Mouse (Mus musculus): ENCODE measurements around the gene Ccdc186.
"Not testable (repeated sequence)": the region's sequence is repeated elsewhere in the genome, so short reads cannot be mapped to it uniquely, and the experiment has no call there.

The Ccdc186 gene

GRCm38 (mm10) chr19:56801656-56802351, 20.2 kb downstream of the Ccdc186 start:
- DNase-seq (ENCODE audit: low spot score): no peak

- DNase-seq (ENCODE audit: low spot score): no peak
Observed at GRCm38 (mm10) chr19:56800930-56801655, 20.9 kb downstream of the Ccdc186 start.

- DNase-seq (ENCODE audit: low spot score): no peak
Observed at GRCm38 (mm10) chr19:56800226-56800625, 21.8 kb downstream of the Ccdc186 start.

GRCm38 (mm10) chr19:56797376-56797775, 24.6 kb downstream of the Ccdc186 start:
- no peak for DNase-seq (ENCODE audit: low spot score)

- DNase-seq (ENCODE audit: low spot score): no peak
Observed at GRCm38 (mm10) chr19:56788952-56789351, 33.0 kb downstream of the Ccdc186 start.

GRCm38 (mm10) chr19:56787911-56788310, 34.1 kb downstream of the Ccdc186 start:
- no peak for DNase-seq (ENCODE audit: low spot score)

- DNase-seq (ENCODE audit: low spot score): not testable (repeated sequence)
Observed at GRCm38 (mm10) chr19:56778532-56778931, 43.5 kb downstream of the Ccdc186 start.

- no peak for DNase-seq (ENCODE audit: low spot score)
Observed at GRCm38 (mm10) chr19:56776719-56777382, 45.1 kb downstream of the Ccdc186 start.

- no peak for DNase-seq (ENCODE audit: low spot score)
Observed at GRCm38 (mm10) chr19:56775893-56776718, 45.9 kb downstream of the Ccdc186 start.

- DNase-seq (ENCODE audit: low spot score): no peak
Observed at GRCm38 (mm10) chr19:56774971-56775892, 46.8 kb downstream of the Ccdc186 start.

GRCm38 (mm10) chr19:56774408-56774962, 47.5 kb downstream of the Ccdc186 start:
- DNase-seq (ENCODE audit: low spot score): no peak

GRCm38 (mm10) chr19:56773393-56773971, 48.5 kb downstream of the Ccdc186 start:
- no peak for DNase-seq (ENCODE audit: low spot score)

GRCm38 (mm10) chr19:56772158-56772557, 49.8 kb downstream of the Ccdc186 start:
- DNase-seq (ENCODE audit: low spot score): no peak

GRCm38 (mm10) chr19:56769024-56769423, 53.0 kb downstream of the Ccdc186 start:
- no peak for DNase-seq (ENCODE audit: low spot score)

GRCm38 (mm10) chr19:56762686-56763085, 59.3 kb downstream of the Ccdc186 start:
- no peak for DNase-seq (ENCODE audit: low spot score)

- DNase-seq (ENCODE audit: low spot score): no peak
Observed at GRCm38 (mm10) chr19:56761727-56762126, 60.3 kb downstream of the Ccdc186 start.

GRCm38 (mm10) chr19:56761096-56761495, 60.9 kb downstream of the Ccdc186 start:
- DNase-seq (ENCODE audit: low spot score): no peak

GRCm38 (mm10) chr19:56760306-56760940, 61.6 kb downstream of the Ccdc186 start:
- DNase-seq (ENCODE audit: low spot score): no peak

GRCm38 (mm10) chr19:56759740-56760139, 62.2 kb downstream of the Ccdc186 start:
- no peak for DNase-seq (ENCODE audit: low spot score)

GRCm38 (mm10) chr19:56758311-56758710, 63.7 kb downstream of the Ccdc186 start:
- no peak for DNase-seq (ENCODE audit: low spot score)

Measured in left cerebral cortex, adult 11 months (tissue).